Mouse (Mus musculus): ENCODE data around the gene Opn1sw.

The Opn1sw gene

GRCm38 (mm10) chr6:29388052-29388518 lies at the start of gene Opn1sw:
Gene Opn1sw, minus strand, starts transcription at chr6:29388468.
- no peak for ATAC-seq (ENCODE audit: low TSS enrichment)

GRCm38 (mm10) chr6:29436461-29436934 lies 48.2 kb upstream of the Opn1sw start:
- no peak for ATAC-seq (ENCODE audit: low TSS enrichment)

- no peak for ATAC-seq (ENCODE audit: low TSS enrichment)
Measured at GRCm38 (mm10) chr6:29435940-29436451, 47.7 kb upstream of the Opn1sw start.

- no peak for ATAC-seq (ENCODE audit: low TSS enrichment)
Measured at GRCm38 (mm10) chr6:29434911-29435691, 46.8 kb upstream of the Opn1sw start.

GRCm38 (mm10) chr6:29433804-29434795 lies 45.8 kb upstream of the Opn1sw start:
- no peak for ATAC-seq (ENCODE audit: low TSS enrichment)

- 0 out of 2 replicates have a peak, but pooled peaks have one; percentile 2 for ATAC-seq (ENCODE audit: low TSS enrichment)
Measured at GRCm38 (mm10) chr6:29433038-29433803, 45.0 kb upstream of the Opn1sw start, which contains the start of gene Flnc. Gene Flnc, plus strand, starts transcription at chr6:29433256.

- ATAC-seq (ENCODE audit: low TSS enrichment), result no peak
Measured at GRCm38 (mm10) chr6:29432676-29433037, 44.4 kb upstream of the Opn1sw start.

- ATAC-seq (ENCODE audit: low TSS enrichment), result no peak
Measured at GRCm38 (mm10) chr6:29432156-29432555, 43.9 kb upstream of the Opn1sw start.

- ATAC-seq (ENCODE audit: low TSS enrichment), result no peak
Measured at GRCm38 (mm10) chr6:29431473-29431872, 43.2 kb upstream of the Opn1sw start.

GRCm38 (mm10) chr6:29430681-29431420 lies 42.6 kb upstream of the Opn1sw start:
- no peak for ATAC-seq (ENCODE audit: low TSS enrichment)

GRCm38 (mm10) chr6:29428171-29428570 lies 39.9 kb upstream of the Opn1sw start:
- no peak for ATAC-seq (ENCODE audit: low TSS enrichment)

- no peak for ATAC-seq (ENCODE audit: low TSS enrichment)
Measured at GRCm38 (mm10) chr6:29426331-29426730, 38.1 kb upstream of the Opn1sw start.

- no peak for ATAC-seq (ENCODE audit: low TSS enrichment)
Measured at GRCm38 (mm10) chr6:29425118-29425517, 36.9 kb upstream of the Opn1sw start.

- ATAC-seq (ENCODE audit: low TSS enrichment), result no peak
Measured at GRCm38 (mm10) chr6:29420596-29420995, 32.3 kb upstream of the Opn1sw start.

- ATAC-seq (ENCODE audit: low TSS enrichment), result no peak
Measured at GRCm38 (mm10) chr6:29415446-29415845, 27.2 kb upstream of the Opn1sw start.

GRCm38 (mm10) chr6:29406412-29406811 lies 18.1 kb upstream of the Opn1sw start:
- peak; percentile 82 for ATAC-seq (ENCODE audit: low TSS enrichment)

- ATAC-seq (ENCODE audit: low TSS enrichment), result no peak
Measured at GRCm38 (mm10) chr6:29402693-29403342, 14.6 kb upstream of the Opn1sw start.

GRCm38 (mm10) chr6:29399851-29400250 lies 11.6 kb upstream of the Opn1sw start:
- ATAC-seq (ENCODE audit: low TSS enrichment), result no peak

GRCm38 (mm10) chr6:29397575-29397974 lies 9.3 kb upstream of the Opn1sw start:
- ATAC-seq (ENCODE audit: low TSS enrichment), result peak; percentile 18; the same call in 1 of the 2 replicates

Data from frontal cortex, adult (tissue).